Mouse (Mus musculus) retina, embryonic 14.5 days (tissue): ENCODE data around the gene Madcam1.
A peak's percentile ranks its signal among the peaks of the same experiment; 100 is the strongest.

Experiments used
- DNase-seq: peaks from one replicate; pipeline ENCODE4 v3.0.0-alpha.2; 2015; ENCODE audit warnings: low spot score

Madcam1 gene

DNA sequence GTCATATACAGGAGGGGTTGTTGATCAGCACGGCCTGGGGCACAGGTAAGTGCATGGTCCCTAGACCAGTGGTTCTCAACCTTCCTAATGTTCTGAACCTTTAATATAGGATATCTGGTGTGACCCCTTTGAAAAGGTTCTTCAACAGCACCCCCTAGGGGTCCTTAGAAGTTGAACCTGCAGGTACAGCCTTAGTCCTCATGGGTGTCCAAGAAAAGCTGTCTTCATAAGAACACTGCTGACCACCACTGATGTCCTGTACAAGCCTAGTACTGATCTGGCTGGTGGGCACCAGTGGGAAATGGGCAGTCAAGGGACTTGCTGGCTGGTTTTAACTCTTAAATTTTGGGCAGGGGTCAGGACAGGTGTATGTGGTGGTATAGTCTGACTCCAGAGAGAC is 47.7 kb downstream of the Madcam1 start:
- peak; percentile 59 for DNase-seq

DNA sequence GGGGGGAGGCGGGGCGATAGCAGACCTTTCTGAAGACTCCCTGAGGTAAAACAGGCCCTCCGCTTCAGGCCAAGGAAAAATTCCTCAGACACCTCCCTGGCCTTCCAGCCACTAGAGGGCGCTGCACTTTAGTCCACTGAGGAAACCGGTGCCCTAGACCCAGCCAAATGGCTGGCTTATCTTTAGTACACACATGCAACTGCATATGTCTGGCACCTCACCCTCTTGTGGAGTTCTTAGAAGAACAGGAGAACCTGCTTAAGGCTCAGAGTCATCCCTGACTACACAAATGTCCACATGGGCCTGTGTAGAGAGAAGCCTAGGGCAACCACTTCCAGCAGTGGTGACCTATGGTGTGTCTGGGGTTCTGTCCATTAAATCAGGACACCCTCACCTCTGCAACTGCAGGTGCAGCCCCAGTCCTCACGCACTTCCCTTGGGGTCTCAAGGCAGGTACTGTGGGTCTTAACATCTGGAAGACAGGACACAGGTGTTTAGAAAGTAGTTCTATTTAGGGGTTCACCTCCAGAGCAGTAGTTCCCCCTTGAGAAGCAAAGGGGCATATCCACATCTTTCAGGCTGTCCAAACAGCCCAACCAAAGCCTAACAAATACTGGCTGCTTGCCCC is 48.3 kb downstream of the Madcam1 start:
- DNase-seq: peak; percentile 90

DNA sequence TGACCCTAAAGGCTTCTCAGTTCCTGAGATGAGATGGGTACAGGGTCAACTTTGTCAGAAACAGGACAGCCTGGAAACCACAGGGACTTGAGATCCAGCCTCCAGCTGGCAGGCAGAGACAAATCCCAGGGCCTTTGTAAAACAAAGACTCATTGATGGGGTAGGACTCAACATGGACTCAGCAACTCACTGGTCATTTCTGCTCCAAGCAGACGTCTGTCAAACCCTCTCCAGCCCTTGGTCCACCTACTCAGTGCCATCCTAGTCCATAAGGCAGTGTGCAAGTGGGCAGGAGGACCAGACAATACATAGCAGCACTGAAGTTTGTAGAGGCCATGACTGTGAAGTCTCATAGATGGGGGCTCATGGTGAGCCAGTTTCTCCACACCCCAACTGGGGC is 48.8 kb downstream of the Madcam1 start:
- DNase-seq: no peak

DNA sequence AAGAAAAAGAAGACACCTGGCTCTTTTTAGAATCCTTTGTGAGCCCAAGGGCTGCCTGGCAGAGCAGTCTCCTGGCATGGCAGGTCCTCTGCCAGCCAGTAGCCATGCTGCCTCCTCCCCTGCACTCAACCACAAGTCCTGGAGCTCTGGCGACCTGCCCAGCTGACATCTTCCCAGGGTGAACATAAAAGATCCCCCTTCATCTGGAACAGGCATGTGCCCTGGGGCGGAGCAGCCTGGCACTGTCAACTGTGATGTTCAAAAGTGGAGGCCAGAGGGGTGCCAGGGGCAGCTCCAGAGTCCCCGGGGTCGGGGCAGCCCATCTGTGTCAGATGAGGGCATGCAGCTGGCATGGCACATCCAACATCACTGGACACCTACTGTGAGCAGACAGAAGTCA is 50.6 kb downstream of the Madcam1 start:
- DNase-seq: no peak

DNA sequence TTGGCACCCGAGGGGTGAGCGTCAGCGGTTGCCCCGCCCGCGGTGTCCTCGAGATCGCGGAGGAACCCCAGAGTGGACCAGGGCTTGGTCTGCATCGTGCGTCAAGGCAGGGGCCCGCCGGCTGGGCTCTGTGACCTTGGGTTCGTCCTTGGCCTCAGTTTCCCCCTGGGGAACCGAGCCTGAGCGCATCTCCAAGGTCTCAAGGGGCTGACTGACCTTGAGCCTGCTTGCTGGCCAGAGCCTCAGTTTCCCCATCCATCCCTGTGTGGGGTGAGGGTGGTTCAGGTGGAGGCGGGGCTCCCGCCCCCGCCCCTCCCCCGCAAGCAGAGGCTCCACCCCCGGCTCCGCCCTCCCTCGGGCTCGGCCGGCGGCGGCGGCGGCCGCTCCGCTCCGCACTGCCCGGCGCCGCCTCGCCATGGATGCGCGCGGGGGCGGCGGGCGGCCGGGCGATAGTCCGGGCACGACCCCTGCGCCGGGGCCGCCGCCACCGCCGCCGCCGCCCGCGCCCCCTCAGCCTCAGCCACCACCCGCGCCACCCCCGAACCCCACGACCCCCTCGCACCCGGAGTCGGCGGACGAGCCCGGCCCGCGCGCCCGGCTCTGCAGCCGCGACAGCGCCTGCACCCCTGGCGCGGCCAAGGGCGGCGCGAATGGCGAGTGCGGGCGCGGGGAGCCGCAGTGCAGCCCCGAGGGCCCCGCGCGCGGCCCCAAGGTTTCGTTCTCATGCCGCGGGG is 52.1 kb downstream of the Madcam1 start, which contains the start of gene Hcn2:
TSS of gene Hcn2 (plus strand) at position 381 of the 734 bp plus-strand sequence.
- peak; percentile 35 for DNase-seq

DNA sequence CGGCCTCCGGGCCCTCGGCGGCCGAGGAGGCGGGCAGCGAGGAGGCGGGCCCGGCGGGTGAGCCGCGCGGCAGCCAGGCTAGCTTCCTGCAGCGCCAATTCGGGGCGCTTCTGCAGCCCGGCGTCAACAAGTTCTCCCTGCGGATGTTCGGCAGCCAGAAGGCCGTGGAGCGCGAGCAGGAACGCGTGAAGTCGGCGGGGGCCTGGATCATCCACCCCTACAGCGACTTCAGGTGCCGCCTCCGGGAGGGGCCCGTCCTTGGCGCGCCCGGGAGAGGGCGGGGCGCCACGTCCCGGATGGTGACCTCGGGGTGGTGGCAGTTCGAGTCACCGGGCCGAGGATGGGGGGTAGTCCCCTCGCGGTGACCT is 52.6 kb downstream of the Madcam1 start:
- DNase-seq: peak; percentile 27

DNA sequence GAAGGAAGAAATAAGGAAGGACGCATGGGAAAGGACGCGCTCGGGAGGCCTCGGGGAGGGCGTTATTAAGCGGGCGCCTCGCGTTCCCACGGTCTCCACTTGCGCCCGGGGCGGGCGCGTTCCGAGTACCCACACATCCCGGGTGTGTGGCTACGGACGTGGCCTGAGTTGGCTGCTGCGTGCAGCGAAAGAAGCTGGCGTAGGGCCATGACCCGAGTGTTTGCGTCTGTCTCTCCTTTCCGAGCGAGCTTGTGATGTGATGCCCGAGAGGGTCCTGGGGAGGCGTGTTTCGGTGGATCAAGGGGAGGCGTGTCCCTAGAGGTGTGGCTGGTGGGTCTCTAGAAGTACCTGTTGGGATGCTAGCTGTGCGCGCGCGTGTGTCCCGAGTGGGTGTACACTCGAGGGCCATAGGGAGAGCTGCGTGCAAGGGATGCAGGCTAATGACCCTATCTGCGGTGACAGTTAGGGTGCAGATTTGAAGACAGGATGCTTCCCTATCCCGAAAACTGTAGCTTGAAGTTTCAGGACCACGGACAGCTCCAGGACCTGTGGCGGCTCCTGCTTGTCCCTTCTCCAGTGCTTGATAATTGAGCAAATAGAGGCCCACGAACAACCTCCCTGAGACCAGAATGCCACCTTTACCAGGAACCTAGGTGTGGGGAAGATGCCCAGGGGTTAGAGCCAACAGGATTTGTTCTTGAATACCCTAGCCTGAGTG is 53.4 kb downstream of the Madcam1 start:
- peak; percentile 82 for DNase-seq
